Comparison of ENCODE assay signal across 15 mouse cellular contexts in genomic region chr8:105874301-105874700, GRCm38 (mm10). TPM values are rescaled to one million over a fixed set of nuclear protein-coding genes. Genes with fewer than 3 reads are reported as not detected.
DNase-seq lines count a peak whose midpoint lies in the region; ATAC-seq lines count a peak whose summit lies in the region.
"Had no signal": no experiment of that assay in that cellular context is flagged by ENCODE, and none has a peak within 500 bp of the region (broad histone marks: within the 10 kb centered on the region; RNA-seq: fewer than 3 reads in every experiment).

No protein-coding gene starts in this region.

- DNase-seq in cerebellum, postnatal 14 days, result peak; percentile 44 to 61
- DNase-seq in cerebellum, adult 9-11 months, result no peak
- DNase-seq in heart, adult 9 months (ENCODE audit: low spot score in 2 of 2), result peak; percentile 59 to 71
- no peak for DNase-seq in layer of hippocampus, adult 9-11 months
- DNase-seq: kidney, postnatal 14 days; left cerebral cortex, postnatal 4 days; liver, postnatal 0 days had no signal

- no peaks in the 10 kb centered on the region for H3K27me3 ChIP-seq in megakaryocyte, embryonic 14.5 days (replicated peaks)
- H3K27me3 ChIP-seq in stomach, embryonic 16.5 days (ENCODE audit: control insufficient read depth, insufficient read depth, low read length), result no peaks in the 10 kb centered on the region
- no peaks in the 10 kb centered on the region for H3K27me3 ChIP-seq in hindbrain, embryonic 13.5 days
- H3K27me3 ChIP-seq: embryonic facial prominence, embryonic 15.5 days; midbrain, embryonic 12.5 days had no signal

- peaks cover 87% of the 10 kb centered on the region for H3K36me3 ChIP-seq in megakaryocyte, embryonic 14.5 days (replicated peaks; ENCODE audit: low read length)
- H3K36me3 ChIP-seq in stomach, embryonic 16.5 days (ENCODE audit: control insufficient read depth, insufficient read depth, low read length), result peaks cover 19% of the 10 kb centered on the region
- peaks cover 74% of the 10 kb centered on the region for H3K36me3 ChIP-seq in hindbrain, embryonic 13.5 days

- no peaks in the 10 kb centered on the region for H3K9me3 ChIP-seq in megakaryocyte, embryonic 14.5 days
- no peaks in the 10 kb centered on the region for H3K9me3 ChIP-seq in stomach, embryonic 16.5 days (replicated peaks; ENCODE audit: control insufficient read depth, low read length)
- no peaks in the 10 kb centered on the region for H3K9me3 ChIP-seq in hindbrain, embryonic 13.5 days
- H3K9me3 ChIP-seq: embryonic facial prominence, embryonic 15.5 days; midbrain, embryonic 12.5 days had no signal

- ATAC-seq in megakaryocyte, adult 5-6 weeks (ENCODE audit: poor library complexity, severe bottlenecking), result no peak
- peak; percentile 44; the same call in 1 of the 2 replicates for ATAC-seq in stomach, embryonic 16.5 days (ENCODE audit: insufficient read depth, low FRiP score)
- ATAC-seq in hindbrain, embryonic 13.5 days (ENCODE audit: low FRiP score), result no peak
- ATAC-seq: liver, postnatal 0 days had no signal

- H3K27ac ChIP-seq in stomach, embryonic 16.5 days (ENCODE audit: low read length), result no peak overlapping the region
- no peak overlapping the region for H3K27ac ChIP-seq in hindbrain, embryonic 13.5 days
- H3K27ac ChIP-seq: embryonic facial prominence, embryonic 15.5 days; midbrain, embryonic 12.5 days had no signal

- WGBS in stomach, embryonic 16.5 days, result 80% methylated on average over 6 of the region's 6 CpGs
- 91% methylated on average over 6 of the region's 6 CpGs for WGBS in hindbrain, embryonic 13.5 days

- peak overlapping the region; percentile 59 for H3K4me3 ChIP-seq in megakaryocyte, embryonic 14.5 days (replicated peaks)
- H3K4me3 ChIP-seq in stomach, embryonic 16.5 days (replicated peaks; ENCODE audit: low read length), result no peak overlapping the region
- H3K4me3 ChIP-seq in hindbrain, embryonic 13.5 days, result no peak overlapping the region
- H3K4me3 ChIP-seq: embryonic facial prominence, embryonic 15.5 days; midbrain, embryonic 12.5 days had no signal

- H3K9ac ChIP-seq in stomach, embryonic 16.5 days (ENCODE audit: low read length), result no peak overlapping the region
- H3K9ac ChIP-seq in hindbrain, embryonic 13.5 days, result no peak overlapping the region
- H3K9ac ChIP-seq: embryonic facial prominence, embryonic 15.5 days; liver, postnatal 0 days; midbrain, embryonic 12.5 days had no signal

- H3K4me2 ChIP-seq in stomach, embryonic 16.5 days (ENCODE audit: low read depth, low read length), result no peak overlapping the region
- no peak overlapping the region for H3K4me2 ChIP-seq in hindbrain, embryonic 13.5 days
- H3K4me2 ChIP-seq: embryonic facial prominence, embryonic 15.5 days; midbrain, embryonic 12.5 days had no signal

- H3K4me1 ChIP-seq in megakaryocyte, embryonic 14.5 days, result peaks cover 60% of the 10 kb centered on the region
- no peaks in the 10 kb centered on the region for H3K4me1 ChIP-seq in stomach, embryonic 16.5 days (ENCODE audit: control insufficient read depth, insufficient read depth, low read length)
- no peaks in the 10 kb centered on the region for H3K4me1 ChIP-seq in hindbrain, embryonic 13.5 days (replicated peaks)
- H3K4me1 ChIP-seq: embryonic facial prominence, embryonic 15.5 days; midbrain, embryonic 12.5 days had no signal

RNA-seq across cellular contexts. Expression of gene Edc4, which starts 6.4 kb away (rescaled TPM):
- 8.0 and 13.1 TPM in 2 replicates for polyA plus RNA-seq in megakaryocyte, embryonic 14.5 days (2012; ENCODE audit: insufficient read depth, low replicate concordance)
- total RNA-seq in megakaryocyte, adult 5-6 weeks (2015), result 12.0 and 12.2 TPM in 2 replicates
- total RNA-seq in megakaryocyte, adult 5-6 weeks (2017), result 23.8 and 27.5 TPM in 2 replicates
- polyA plus RNA-seq in stomach, embryonic 16.5 days (2015; fragmentation: Nextera tagmentation; extraction: Ambion mirVana), result 41.8 and 46.4 TPM in 2 replicates
- 49.3 and 50.3 TPM in 2 replicates for polyA plus RNA-seq in hindbrain, embryonic 13.5 days (2015; fragmentation: Nextera tagmentation; extraction: Ambion mirVana)

RNA-seq across cellular contexts. Expression of gene Nutf2, which starts 13.9 kb away (rescaled TPM):
- 5.8 and 51.6 TPM in 2 replicates for polyA plus RNA-seq in megakaryocyte, embryonic 14.5 days (2012; ENCODE audit: insufficient read depth, low replicate concordance)
- total RNA-seq in megakaryocyte, adult 5-6 weeks (2015), result 103 and 117 TPM in 2 replicates
- total RNA-seq in megakaryocyte, adult 5-6 weeks (2017), result 40.9 and 54.5 TPM in 2 replicates
- polyA plus RNA-seq in stomach, embryonic 16.5 days (2015; fragmentation: Nextera tagmentation; extraction: Ambion mirVana), result 140 and 208 TPM in 2 replicates
- polyA plus RNA-seq in hindbrain, embryonic 13.5 days (2015; fragmentation: Nextera tagmentation; extraction: Ambion mirVana), result 186 and 205 TPM in 2 replicates

RNA-seq across cellular contexts. Expression of gene Nrn1l, which starts 19.1 kb away (rescaled TPM):
- polyA plus RNA-seq in megakaryocyte, embryonic 14.5 days (2012; ENCODE audit: insufficient read depth, low replicate concordance), result 0.22 TPM in 1 of 2 replicates, not detected in the other
- 0.42 TPM in 1 of 2 replicates, not detected in the other for total RNA-seq in megakaryocyte, adult 5-6 weeks (2015)
- not detected in 2 replicates for total RNA-seq in megakaryocyte, adult 5-6 weeks (2017)
- polyA plus RNA-seq in stomach, embryonic 16.5 days (2015; fragmentation: Nextera tagmentation; extraction: Ambion mirVana), result 0.55 TPM in 1 of 2 replicates, not detected in the other
- 0.88 and 0.94 TPM in 2 replicates for polyA plus RNA-seq in hindbrain, embryonic 13.5 days (2015; fragmentation: Nextera tagmentation; extraction: Ambion mirVana)
- total RNA-seq: granulocyte monocyte progenitor cell, adult 5-6 weeks; left cerebral cortex, postnatal 4 days; neutrophil, adult 5-6 weeks had no signal
- polyA plus RNA-seq: liver, postnatal 0 days had no signal

RNA-seq across cellular contexts. Expression of gene Thap11, which starts 19.4 kb away (rescaled TPM):
- 12.4 and 38.2 TPM in 2 replicates for polyA plus RNA-seq in megakaryocyte, embryonic 14.5 days (2012; ENCODE audit: insufficient read depth, low replicate concordance)
- 42.8 and 48.9 TPM in 2 replicates for total RNA-seq in megakaryocyte, adult 5-6 weeks (2015)
- 38.5 and 42.6 TPM in 2 replicates for total RNA-seq in megakaryocyte, adult 5-6 weeks (2017)
- polyA plus RNA-seq in stomach, embryonic 16.5 days (2015; fragmentation: Nextera tagmentation; extraction: Ambion mirVana), result 49.3 and 54.5 TPM in 2 replicates
- 58.7 and 60.6 TPM in 2 replicates for polyA plus RNA-seq in hindbrain, embryonic 13.5 days (2015; fragmentation: Nextera tagmentation; extraction: Ambion mirVana)

RNA-seq across cellular contexts. Expression of gene Cenpt, which starts 21.2 kb away (rescaled TPM):
- 22.5 and 23.5 TPM in 2 replicates for polyA plus RNA-seq in megakaryocyte, embryonic 14.5 days (2012; ENCODE audit: insufficient read depth, low replicate concordance)
- total RNA-seq in megakaryocyte, adult 5-6 weeks (2015), result 12.4 and 18.3 TPM in 2 replicates
- 16.7 and 25.0 TPM in 2 replicates for total RNA-seq in megakaryocyte, adult 5-6 weeks (2017)
- polyA plus RNA-seq in stomach, embryonic 16.5 days (2015; fragmentation: Nextera tagmentation; extraction: Ambion mirVana), result 39.4 and 41.0 TPM in 2 replicates
- polyA plus RNA-seq in hindbrain, embryonic 13.5 days (2015; fragmentation: Nextera tagmentation; extraction: Ambion mirVana), result 59.7 and 61.1 TPM in 2 replicates

Comparison
In these comparisons a context has a peak if more than half of its experiments do, and no peak if none do; other contexts are left out.
1. DNase-seq: peak in cerebellum, postnatal 14 days (2 of 2) and heart, adult 9 months (2 of 2); none in cerebellum, adult 9-11 months (single experiment) and layer of hippocampus, adult 9-11 months (single experiment).